Mouse (Mus musculus): ENCODE measurements around the gene Trappc2l.
"Not testable (repeated sequence)": the region's sequence is repeated elsewhere in the genome, so short reads cannot be mapped to it uniquely, and the experiment has no call there.

Gene Trappc2l

GRCm38 (mm10) chr8:122626896-122627295 lies 15.5 kb downstream of the Trappc2l start:
- DNase-seq: no peak

DNA sequence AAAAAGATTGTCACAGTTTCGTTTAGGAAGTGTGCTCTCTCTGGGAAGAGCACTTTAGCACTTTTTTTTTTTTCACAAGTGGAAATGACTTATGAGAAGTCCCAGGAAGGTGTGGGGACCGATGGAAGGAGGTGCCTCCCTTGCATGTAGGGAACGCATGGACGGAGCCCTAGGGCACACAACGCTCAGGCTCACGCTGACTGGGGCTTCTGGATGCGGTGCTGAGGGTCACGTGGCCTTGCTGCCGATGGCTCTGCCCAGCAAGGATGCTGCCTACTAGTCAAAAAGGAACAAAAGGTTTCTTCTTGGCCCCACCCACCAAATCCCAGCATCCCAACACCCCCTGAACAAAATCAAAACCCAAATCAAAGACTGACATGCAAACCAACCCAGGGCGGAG lies 17.9 kb downstream of the Trappc2l start:
- no peak for DNase-seq

GRCm38 (mm10) chr8:122630696-122631095 lies 19.3 kb downstream of the Trappc2l start:
- DNase-seq: no peak

DNA sequence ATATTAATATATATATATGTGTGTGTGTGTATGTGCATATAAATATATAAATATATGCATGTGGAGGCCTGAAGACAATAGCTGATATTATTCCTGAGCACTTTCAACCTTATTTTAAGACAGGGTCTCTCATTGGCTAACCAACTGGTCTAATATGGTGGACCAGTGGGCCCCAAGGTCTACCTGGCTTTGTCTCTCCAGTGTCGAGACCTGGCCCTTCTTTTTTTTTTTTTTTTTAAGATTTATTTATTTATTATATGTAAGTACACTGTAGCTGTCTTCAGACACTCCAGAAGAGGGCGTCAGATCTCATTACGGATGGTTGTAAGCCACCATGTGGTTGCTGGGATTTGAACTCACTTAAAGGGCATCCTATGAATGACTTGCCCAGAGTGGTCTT lies 20.7 kb downstream of the Trappc2l start:
- DNase-seq: not testable (repeated sequence)

DNA sequence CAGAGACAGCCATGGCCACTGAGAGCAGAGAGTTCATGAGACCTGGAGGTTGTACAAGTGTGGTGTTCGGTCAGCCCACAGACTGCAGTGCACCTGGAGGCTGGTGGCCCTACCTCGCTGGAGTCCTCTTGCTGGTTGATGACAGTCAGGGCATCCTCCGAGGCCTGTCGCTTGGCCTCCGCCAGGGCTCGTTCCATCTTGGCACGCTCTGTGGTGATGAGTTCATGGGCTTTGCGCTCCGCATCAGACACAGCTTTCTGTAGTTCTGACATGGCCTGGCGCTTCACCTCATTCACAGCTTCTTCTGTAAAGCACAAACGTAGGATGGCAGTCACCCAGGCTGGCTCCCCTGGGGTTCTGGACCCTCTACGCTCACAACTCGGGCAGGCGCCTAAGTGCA lies 21.8 kb downstream of the Trappc2l start:
- DNase-seq: no peak

DNA sequence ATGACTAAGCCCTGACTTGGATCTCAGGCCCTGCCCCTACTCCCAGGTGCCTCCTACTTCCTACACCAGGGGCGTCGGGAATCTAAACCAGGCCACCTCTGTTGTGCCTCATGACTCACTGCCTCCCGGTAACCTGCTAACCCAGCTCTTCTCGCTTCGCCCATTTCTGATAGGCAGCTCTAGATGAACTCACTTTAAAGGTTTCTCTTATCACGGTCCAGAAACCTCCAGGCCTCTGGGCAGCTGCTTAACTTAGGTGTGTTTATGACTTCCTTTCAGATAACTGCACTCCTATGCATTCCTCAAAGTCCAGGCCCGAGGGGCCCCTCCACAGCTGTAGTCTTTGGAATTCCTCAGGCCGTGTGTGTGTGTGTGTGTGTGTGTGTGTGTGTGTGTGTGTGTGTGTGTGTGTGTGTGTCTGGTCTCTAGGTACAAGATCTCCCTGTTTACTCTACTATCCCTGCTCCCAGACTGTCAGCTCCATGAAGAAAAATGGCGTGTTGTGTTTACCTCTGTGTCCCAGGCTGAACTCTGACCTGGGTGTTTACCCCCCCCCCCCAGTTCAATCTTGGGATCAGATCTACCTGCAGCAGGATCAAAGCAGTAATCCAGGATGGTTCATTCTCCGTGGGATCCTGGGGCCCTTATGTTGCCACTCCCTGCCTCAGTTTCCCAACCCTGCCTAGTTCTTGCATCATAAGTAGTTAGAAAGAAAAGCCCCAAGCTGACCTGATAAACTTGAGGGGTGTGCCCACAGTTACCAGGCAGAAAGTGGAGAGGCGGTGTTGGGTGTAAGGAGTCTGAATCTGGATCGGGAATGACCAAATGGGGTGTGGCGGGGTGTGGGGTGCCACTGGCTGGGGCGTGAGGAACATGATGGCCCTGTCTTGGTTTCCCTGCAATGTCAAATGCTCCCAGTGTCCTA lies 24.7 kb downstream of the Trappc2l start:
- DNase-seq: no peak

- peak; percentile 44 for DNase-seq
These were observed 25.3 kb downstream of the Trappc2l start for GRCm38 (mm10) chr8:122636803-122637175.

DNA sequence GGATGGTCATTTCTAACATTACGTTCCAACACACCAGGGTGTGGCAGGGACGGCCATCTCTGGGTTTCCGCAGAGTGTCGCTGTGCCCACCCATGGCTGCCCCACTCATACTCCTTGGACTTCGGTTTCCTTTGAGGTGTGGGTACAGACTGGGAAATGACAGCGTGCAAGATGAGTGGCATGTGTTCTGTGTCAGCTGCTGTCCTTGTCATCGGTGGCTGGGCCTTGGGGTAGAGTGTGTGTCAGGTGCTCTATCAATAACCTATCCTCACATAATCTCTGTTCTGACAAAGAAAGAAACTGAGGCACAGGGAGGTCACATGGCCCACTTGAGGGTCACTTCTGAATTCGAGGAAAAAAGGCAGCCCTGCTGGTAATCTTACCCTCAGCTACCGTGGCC lies 25.8 kb downstream of the Trappc2l start:
- no peak for DNase-seq

DNA sequence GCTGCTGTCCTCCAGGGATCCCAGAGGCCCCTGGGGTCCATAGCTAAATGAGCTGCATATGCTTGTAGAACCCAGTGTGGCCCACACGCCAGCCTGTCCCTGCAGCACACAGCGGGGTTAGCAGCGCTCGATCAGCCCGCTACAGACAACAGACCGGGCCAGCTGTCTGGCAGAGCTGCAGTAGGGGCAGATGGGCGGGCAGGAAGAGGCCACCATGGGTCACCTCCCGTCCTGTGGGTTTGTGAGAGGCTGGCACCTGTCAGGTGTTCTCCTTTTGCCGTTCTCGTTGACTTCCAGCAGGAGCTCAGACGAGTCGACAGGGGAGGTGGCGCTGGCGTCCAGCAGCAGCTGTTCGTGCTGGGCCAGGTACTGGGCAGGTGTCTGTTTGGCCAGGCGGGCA lies 27.2 kb downstream of the Trappc2l start:
- DNase-seq: no peak

DNA sequence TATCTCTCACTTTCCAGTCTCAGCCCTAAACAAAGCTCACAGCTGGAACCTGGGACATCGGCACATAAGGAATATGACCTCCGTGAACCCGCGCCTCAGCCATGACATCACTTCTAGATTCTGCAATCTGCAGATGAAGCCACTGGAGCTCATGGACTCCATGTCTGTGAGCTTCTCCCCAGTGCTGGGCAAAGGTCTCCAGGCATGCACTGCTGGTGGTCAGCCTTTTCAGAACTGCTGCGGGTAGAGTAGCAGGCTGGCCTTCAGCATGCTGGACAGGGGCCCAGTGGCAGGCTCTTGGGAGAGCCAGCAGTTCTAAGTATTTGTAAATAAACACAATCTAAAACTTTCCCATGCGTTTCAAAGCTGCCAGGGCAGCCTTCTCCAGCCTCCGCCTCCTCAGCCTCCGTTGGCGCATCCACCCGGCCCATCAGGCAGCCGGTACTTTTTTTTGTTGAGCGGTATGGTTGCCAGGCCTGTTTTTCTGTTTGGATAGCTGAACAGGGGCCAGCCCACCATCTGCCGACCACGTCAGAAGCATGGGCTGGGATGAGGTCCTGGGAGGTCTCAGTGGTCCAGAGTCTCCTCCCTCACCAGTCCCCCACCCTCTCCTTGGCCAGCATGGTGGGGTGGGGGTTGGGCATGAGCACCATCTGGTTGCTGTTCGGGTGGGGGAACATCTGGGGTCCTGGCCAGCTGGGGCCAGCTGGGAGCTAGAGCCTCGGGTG lies 28.2 kb downstream of the Trappc2l start:
- DNase-seq: peak; percentile 41

DNA sequence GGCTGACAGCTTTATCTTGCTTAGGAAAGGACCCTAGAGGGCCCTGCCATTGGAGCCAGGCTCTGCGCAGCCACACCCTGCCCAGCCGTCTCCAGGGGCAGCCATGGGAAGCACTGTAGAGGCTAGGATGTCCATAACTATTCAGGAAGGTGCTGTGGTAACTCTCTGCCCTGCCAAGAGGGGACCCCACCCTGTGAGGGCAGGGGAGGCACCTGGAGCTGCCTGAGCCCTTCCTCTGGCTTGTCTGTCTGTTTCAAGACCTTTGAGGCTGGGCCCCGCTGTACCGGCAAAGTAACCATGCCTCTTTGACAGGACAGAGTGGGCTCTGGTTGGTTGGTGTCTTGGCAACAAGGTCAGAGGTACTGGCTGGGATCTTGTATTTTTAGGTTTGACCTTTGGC lies 29.4 kb downstream of the Trappc2l start:
- no peak for DNase-seq

- DNase-seq: peak; percentile 89
These were observed 30.0 kb downstream of the Trappc2l start for GRCm38 (mm10) chr8:122641406-122641805.

- DNase-seq: peak; percentile 77
These were observed 30.6 kb downstream of the Trappc2l start for GRCm38 (mm10) chr8:122642071-122642470.

- no peak for DNase-seq
These were observed 32.9 kb downstream of the Trappc2l start for GRCm38 (mm10) chr8:122644175-122644954.

- no peak for DNase-seq
These were observed 34.9 kb downstream of the Trappc2l start for GRCm38 (mm10) chr8:122646337-122646736.

- no peak for DNase-seq
These were observed 36.9 kb downstream of the Trappc2l start for GRCm38 (mm10) chr8:122648192-122648970.

- no peak for DNase-seq
These were observed 40.0 kb downstream of the Trappc2l start for GRCm38 (mm10) chr8:122651326-122651921.

- no peak for DNase-seq
These were observed 41.2 kb downstream of the Trappc2l start for GRCm38 (mm10) chr8:122652643-122653042.

GRCm38 (mm10) chr8:122654768-122655167 lies 43.3 kb downstream of the Trappc2l start:
- DNase-seq: no peak

- DNase-seq: no peak
These were observed 44.9 kb downstream of the Trappc2l start for GRCm38 (mm10) chr8:122656056-122656999.
